Mouse (Mus musculus) liver, embryonic 14.5 days (tissue): ENCODE measurements around the gene Nebl.

Experiments used
- CTCF ChIP-seq: IDR thresholded peaks from 2 replicates; pipeline ENCODE4 v1.5.1; 2016; ENCODE audit warnings: antibody characterized with exemption, low read depth, control low read depth
- EP300 ChIP-seq: IDR thresholded peaks from 2 replicates; pipeline ENCODE4 v1.6.1; 2016; ENCODE audit warnings: antibody characterized with exemption, low read depth

- TF ChIP-seq CTCF (no peak), EP300 (no peak)
These were observed 207.5 kb downstream of the Nebl start for GRCm38 (mm10) chr2:17523791-17524190.
